Comparison of ENCODE assay signal across 9 mouse cellular contexts in the genomic region with DNA sequence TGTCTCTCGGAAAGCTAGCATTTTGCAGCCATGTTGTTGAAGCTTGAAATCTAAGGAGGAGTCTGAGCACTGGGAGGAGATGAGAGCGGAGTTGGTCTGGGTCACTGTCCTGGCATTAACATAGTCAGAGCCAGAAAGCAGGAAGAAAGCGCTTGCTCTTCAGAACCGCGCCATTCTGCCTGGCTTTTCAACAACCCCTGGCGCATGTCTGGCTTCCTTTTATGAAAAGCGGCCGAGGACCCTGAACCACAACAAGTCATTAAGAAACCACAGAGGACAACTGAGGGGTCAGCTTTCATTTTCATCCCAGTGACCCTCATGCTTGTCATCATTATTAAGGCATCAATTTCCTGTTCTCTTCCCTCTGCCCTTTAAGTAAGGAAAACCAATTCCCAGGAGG.
DNase-seq lines count a peak whose midpoint lies in the region; ATAC-seq lines count a peak whose summit lies in the region.
"Had no signal": no experiment of that assay in that cellular context is flagged by ENCODE, and none has a peak within 500 bp of the region (broad histone marks: within the 10 kb centered on the region; RNA-seq: fewer than 3 reads in every experiment).

No protein-coding gene starts in this region.

- no peak for ATAC-seq in lung, embryonic 15.5 days (ENCODE audit: borderline replicate concordance, extremely low read depth, low FRiP score, low TSS enrichment)
- ATAC-seq in hindbrain, embryonic 12.5 days (ENCODE audit: low FRiP score): no peak
- no peak for ATAC-seq in liver, embryonic 12.5 days
- no peak for ATAC-seq in stomach, embryonic 16.5 days (ENCODE audit: insufficient read depth, low FRiP score)

- DNase-seq in lung, adult 18-20 months: no peak
- no peak for DNase-seq in testis, postnatal 10 days (ENCODE audit: low spot score)
- DNase-seq in gastrocnemius, postnatal 25 days: no peak
- DNase-seq in left cerebral cortex, postnatal 25 days (ENCODE audit: low spot score in 2 of 2): no peak

- H3K9me3 ChIP-seq in lung, embryonic 15.5 days: no peaks in the 10 kb centered on the region
- no peaks in the 10 kb centered on the region for H3K9me3 ChIP-seq in hindbrain, embryonic 12.5 days (replicated peaks)
- no peaks in the 10 kb centered on the region for H3K9me3 ChIP-seq in liver, embryonic 12.5 days (replicated peaks)
- H3K9me3 ChIP-seq in stomach, embryonic 16.5 days (replicated peaks; ENCODE audit: control insufficient read depth, low read length): no peaks in the 10 kb centered on the region
- H3K9me3 ChIP-seq: heart, embryonic 13.5 days had no signal

- H3K4me1 ChIP-seq in lung, embryonic 15.5 days: peaks cover 4% of the 10 kb centered on the region; the same call in 1 of the 2 replicates
- peaks cover 7% of the 10 kb centered on the region for H3K4me1 ChIP-seq in hindbrain, embryonic 12.5 days
- H3K4me1 ChIP-seq in liver, embryonic 12.5 days: 0 out of 2 replicates have a peak, but pooled peaks cover 14% of the 10 kb centered on the region
- H3K4me1 ChIP-seq in stomach, embryonic 16.5 days (ENCODE audit: control insufficient read depth, insufficient read depth, low read length): peaks cover 2% of the 10 kb centered on the region; the same call in 1 of the 2 replicates

- no peak overlapping the region for H3K4me3 ChIP-seq in lung, embryonic 15.5 days
- no peak overlapping the region for H3K4me3 ChIP-seq in hindbrain, embryonic 12.5 days
- H3K4me3 ChIP-seq in liver, embryonic 12.5 days: no peak overlapping the region
- H3K4me3 ChIP-seq in stomach, embryonic 16.5 days (replicated peaks; ENCODE audit: low read length): no peak overlapping the region
- H3K4me3 ChIP-seq: heart, embryonic 13.5 days had no signal

- H3K9ac ChIP-seq in lung, embryonic 15.5 days: no peak overlapping the region
- H3K9ac ChIP-seq in hindbrain, embryonic 12.5 days: no peak overlapping the region
- no peak overlapping the region for H3K9ac ChIP-seq in liver, embryonic 12.5 days
- peak overlapping the region; percentile 16; the same call in 1 of the 2 replicates for H3K9ac ChIP-seq in stomach, embryonic 16.5 days (ENCODE audit: low read length)
- H3K9ac ChIP-seq: heart, embryonic 13.5 days had no signal

- H3K27ac ChIP-seq in lung, embryonic 15.5 days: no peak overlapping the region
- no peak overlapping the region for H3K27ac ChIP-seq in hindbrain, embryonic 12.5 days
- no peak overlapping the region for H3K27ac ChIP-seq in liver, embryonic 12.5 days
- no peak overlapping the region for H3K27ac ChIP-seq in stomach, embryonic 16.5 days (ENCODE audit: low read length)
- H3K27ac ChIP-seq: heart, embryonic 13.5 days had no signal

- H3K4me2 ChIP-seq in lung, embryonic 15.5 days: 0 out of 2 replicates have a peak overlapping the region, but pooled peaks have one; percentile 9
- H3K4me2 ChIP-seq in hindbrain, embryonic 12.5 days (replicated peaks): peak overlapping the region; percentile 39
- 0 out of 2 replicates have a peak overlapping the region, but pooled peaks have one; percentile 5 for H3K4me2 ChIP-seq in liver, embryonic 12.5 days
- H3K4me2 ChIP-seq in stomach, embryonic 16.5 days (ENCODE audit: low read depth, low read length): peak overlapping the region; percentile 29; the same call in 1 of the 2 replicates
- H3K4me2 ChIP-seq: heart, embryonic 13.5 days had no signal

- 39% methylated on average over 8 of the region's 8 CpGs for WGBS in lung, embryonic 15.5 days
- whole genome bisulfite sequencing in hindbrain, embryonic 12.5 days: 7% methylated on average over 8 of the region's 8 CpGs
- 24% methylated on average over 8 of the region's 8 CpGs for WGBS in liver, embryonic 12.5 days (ENCODE audit: insufficient replicate concordance)
- 50% methylated on average over 8 of the region's 8 CpGs for WGBS in stomach, embryonic 16.5 days

- H3K36me3 ChIP-seq in lung, embryonic 15.5 days: no peaks in the 10 kb centered on the region
- H3K36me3 ChIP-seq in hindbrain, embryonic 12.5 days: no peaks in the 10 kb centered on the region
- no peaks in the 10 kb centered on the region for H3K36me3 ChIP-seq in liver, embryonic 12.5 days
- H3K36me3 ChIP-seq in stomach, embryonic 16.5 days (ENCODE audit: control insufficient read depth, insufficient read depth, low read length): no peaks in the 10 kb centered on the region
- H3K36me3 ChIP-seq: heart, embryonic 13.5 days had no signal

- H3K27me3 ChIP-seq in lung, embryonic 15.5 days: no peaks in the 10 kb centered on the region
- H3K27me3 ChIP-seq in hindbrain, embryonic 12.5 days: peaks cover 4% of the 10 kb centered on the region; the same call in 1 of the 2 replicates
- no peaks in the 10 kb centered on the region for H3K27me3 ChIP-seq in liver, embryonic 12.5 days (replicated peaks)
- no peaks in the 10 kb centered on the region for H3K27me3 ChIP-seq in stomach, embryonic 16.5 days (ENCODE audit: control insufficient read depth, insufficient read depth, low read length)
- H3K27me3 ChIP-seq: heart, embryonic 13.5 days had no signal

- intact Hi-C loops in left cerebral cortex, postnatal 25 days (cut with DNase I): no loop called here
